Mouse (Mus musculus): ENCODE measurements around the gene Elfn2.

DNA sequence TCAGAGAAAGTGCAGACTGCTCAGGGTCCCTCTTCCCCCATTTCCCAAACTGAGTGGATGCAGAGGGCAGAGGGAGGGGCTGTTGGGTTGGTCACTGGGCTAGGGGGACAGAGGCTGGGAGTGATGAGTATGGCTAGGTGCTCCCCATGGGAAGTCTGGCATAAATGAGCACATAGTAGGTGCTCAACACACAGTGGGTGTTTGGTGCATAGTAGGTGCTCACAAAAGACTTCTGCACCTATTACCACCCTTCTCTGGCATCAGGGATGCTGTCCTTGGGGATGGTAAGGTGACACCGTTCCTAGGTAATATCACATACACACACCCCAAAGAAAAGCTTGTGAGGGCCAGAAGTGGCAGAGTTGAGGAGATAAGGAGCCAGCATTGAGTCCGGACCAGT lies 18.2 kb downstream of the Elfn2 start:
- no peak for TF ChIP-seq CTCF (IDR thresholded peaks at IDR 0.05; ENCODE audit: low read depth, low read length)
- no peak for TF ChIP-seq POLR2A (IDR thresholded peaks at IDR 0.05; ENCODE audit: extremely low read depth, insufficient read depth, low read length)

All from liver, adult 2 months (tissue).